Mouse (Mus musculus) heart, adult 2 months (tissue): ENCODE results near the gene Magix. TPM values are rescaled to one million over a fixed set of nuclear protein-coding genes. Genes with fewer than 3 reads are reported as not detected.
A peak's percentile ranks its signal among the peaks of the same experiment; 100 is the strongest.

Experiments
- DNase-seq, 2 experiments: peaks; one replicate each; pipeline ENCODE4 v3.0.0; 2021
- H3K27ac ChIP-seq: fragments of 200-600 bp; 2 replicates; pipeline ENCODE4 v1.8.1; 2022
- H3K27me3 ChIP-seq: fragments of 200-500 bp; 2 replicates; pipeline ENCODE4 v1.6.1; 2012; ENCODE audit warnings: mild to moderate bottlenecking, low read length, inconsistent platforms, mixed read lengths; ENCODE audit not compliant: control insufficient read depth, insufficient read depth
- H3K36me3 ChIP-seq: fragments of 200-500 bp; 2 replicates; pipeline ENCODE4 v1.6.1; 2012; ENCODE audit warnings: low read length, inconsistent platforms; ENCODE audit not compliant: control insufficient read depth, insufficient read depth
- H3K4me1 ChIP-seq: fragments of 200-500 bp; 2 replicates; pipeline ENCODE4 v1.6.1; 2011; ENCODE audit warnings: low read length; ENCODE audit not compliant: control insufficient read depth, insufficient read depth
- H3K4me3 ChIP-seq: fragments of 200-600 bp; 2 replicates; pipeline ENCODE4 v1.8.1; 2022
- H3K79me2 ChIP-seq: fragments of 200-500 bp; replicated peaks from 2 replicates; pipeline ENCODE4 v1.6.1; 2012; ENCODE audit warnings: mild to moderate bottlenecking, inconsistent platforms, low read length, moderate library complexity, mixed read lengths; ENCODE audit not compliant: control insufficient read depth, insufficient read depth
- H3K9ac ChIP-seq: fragments of 200-500 bp; 2 replicates; pipeline ENCODE4 v1.6.1; 2012; ENCODE audit warnings: low read depth, mild to moderate bottlenecking, control low read depth, inconsistent platforms, low read length, mixed read lengths
- CTCF ChIP-seq: fragments of 200-600 bp; IDR thresholded peaks from 2 replicates; pipeline ENCODE4 v1.8.1; 2022; ENCODE audit warnings: antibody characterized with exemption, mild to moderate bottlenecking, moderate library complexity
- EP300 ChIP-seq: fragments of 200-500 bp; IDR thresholded peaks from 2 replicates; pipeline ENCODE4 v1.6.1; 2011; ENCODE audit warnings: low read depth, low read length, control low read depth; ENCODE audit not compliant: insufficient read depth
- POLR2A ChIP-seq: fragments of 200-500 bp; IDR thresholded peaks from 2 replicates; pipeline ENCODE4 v1.6.1; 2011; ENCODE audit warnings: mild to moderate bottlenecking, low read depth, low read length, control low read depth; ENCODE audit not compliant: insufficient read depth
- WGBS: fragments of 180-500 bp; shearing (Covaris S2); methylation state at CpG from one replicate; pipeline ENCODE4 v1.1.7; 2018; 5-methylcytosine and 5-hydroxymethylcytosine counted together
- intact Hi-C: fragments of 180-260 bp; cut with DNase I; formaldehyde crosslinking; loops from one replicate; pipeline ENCODE4 v1.15.1; 2025
- polyA plus RNA-seq: library from polyadenylated mRNA; depleted of rRNA; stranded (reverse); fragments of >200 nt; gene quantifications from 2 replicates; pipeline ENCODE4 v1.2.3, GENCODE M21; 2012
- total RNA-seq, 2 experiments: library from RNA; stranded (reverse); gene quantifications; 2 replicates each; pipeline ENCODE4 v1.2.3; 2021

Gene Magix
- total and polyA plus RNA-seq, 3 experiments = 23.1 to 37.5 (median 32.5) TPM

DNA sequence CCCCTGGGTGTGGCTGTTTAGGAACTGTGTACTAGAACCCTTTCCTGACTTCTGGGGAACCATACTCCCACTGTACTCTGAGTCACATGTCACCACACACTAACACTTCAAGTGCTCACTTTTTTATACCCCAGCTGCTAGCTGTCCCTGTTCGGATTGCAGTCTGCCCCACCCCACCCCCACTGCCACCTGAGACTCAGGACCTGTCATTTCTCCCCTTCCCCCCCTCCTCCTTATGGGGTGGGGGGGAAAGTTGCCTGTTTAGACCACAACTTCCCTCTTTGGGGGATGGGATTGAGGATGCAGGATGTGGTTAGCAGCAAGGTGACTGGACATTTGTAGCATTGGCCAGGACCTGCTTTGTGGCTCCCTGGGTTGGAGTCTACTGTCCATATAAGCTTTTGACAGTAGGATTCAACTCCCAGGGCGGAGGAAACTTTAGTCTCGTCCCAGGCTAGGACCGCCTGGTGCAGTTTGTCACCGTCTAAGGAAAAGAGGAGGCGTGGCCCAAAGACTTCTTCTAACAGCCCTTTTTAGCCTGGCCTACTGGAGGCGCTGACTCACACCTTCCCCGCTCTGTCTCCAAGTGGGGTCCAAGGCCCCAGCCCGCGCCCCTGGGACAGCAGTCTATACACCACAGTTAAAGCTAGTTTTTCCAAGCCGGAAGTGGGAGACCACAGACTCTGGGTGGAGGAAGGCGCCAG lies 7.3 kb downstream of the Magix start:
- WGBS = 45% methylated on average over 12 of the region's 12 CpGs
- intact Hi-C loops = no loop called here
- peaks cover 3% of the 10 kb centered on the region; the same call in 1 of the 2 replicates for H3K4me1 ChIP-seq
- H3K27me3 ChIP-seq = no peaks in the 10 kb centered on the region
- H3K79me2 ChIP-seq = no peaks in the 10 kb centered on the region
- H3K4me3 ChIP-seq = no peak overlapping the region
- H3K36me3 ChIP-seq = no peaks in the 10 kb centered on the region; the same call in 1 of the 2 replicates
- TF ChIP-seq EP300 = no peak
- no peak for TF ChIP-seq POLR2A
- no peak for TF ChIP-seq CTCF
- no peak overlapping the region for H3K9ac ChIP-seq
- no peak overlapping the region; the same call in 1 of the 2 replicates for H3K27ac ChIP-seq
- peak in 1 of 2 experiments; percentile 20 for DNase-seq

GRCm38 (mm10) chrX:7672739-7673138 lies 8.3 kb downstream of the Magix start:
- intact Hi-C loops = no loop called here
- Histone ChIP-seq H3K27ac (no peak overlapping the region), H3K4me3 (no peak overlapping the region), H3K36me3 (no peaks in the 10 kb centered on the region; the same call in 1 of the 2 replicates), H3K79me2 (no peaks in the 10 kb centered on the region), H3K27me3 (no peaks in the 10 kb centered on the region), H3K4me1 (peaks cover 3% of the 10 kb centered on the region; the same call in 1 of the 2 replicates), H3K9ac (no peak overlapping the region)
- no peak for DNase-seq
- 45% methylated on average over 6 of the region's 6 CpGs for WGBS
- TF ChIP-seq EP300 (no peak), CTCF (no peak), POLR2A (no peak)

- H3K4me1 ChIP-seq = peaks cover 3% of the 10 kb centered on the region; the same call in 1 of the 2 replicates
- H3K27ac ChIP-seq = peak within 1 kb of the TSS; percentile 74
- peak; percentile 64 to 67 for DNase-seq
- peak; percentile 24; the same call in 1 of the 2 replicates for TF ChIP-seq POLR2A
- TF ChIP-seq EP300 = no peak
- no peaks in the 10 kb centered on the region for H3K27me3 ChIP-seq
- peak within 1 kb of the TSS; percentile 59 for H3K4me3 ChIP-seq
- intact Hi-C loops = no loop called here
- H3K9ac ChIP-seq = peak within 1 kb of the TSS; percentile 87
- WGBS = 17% methylated on average over 36 of the region's 36 CpGs
- peaks cover under 1% of the 10 kb centered on the region for H3K36me3 ChIP-seq
- H3K79me2 ChIP-seq = no peaks in the 10 kb centered on the region
These were observed 10.0 kb downstream of the Magix start, which contains the start of gene Plp2 for GRCm38 (mm10) chrX:7670921-7671623. Plp2 (minus strand) TSS chrX:7671390.

DNA sequence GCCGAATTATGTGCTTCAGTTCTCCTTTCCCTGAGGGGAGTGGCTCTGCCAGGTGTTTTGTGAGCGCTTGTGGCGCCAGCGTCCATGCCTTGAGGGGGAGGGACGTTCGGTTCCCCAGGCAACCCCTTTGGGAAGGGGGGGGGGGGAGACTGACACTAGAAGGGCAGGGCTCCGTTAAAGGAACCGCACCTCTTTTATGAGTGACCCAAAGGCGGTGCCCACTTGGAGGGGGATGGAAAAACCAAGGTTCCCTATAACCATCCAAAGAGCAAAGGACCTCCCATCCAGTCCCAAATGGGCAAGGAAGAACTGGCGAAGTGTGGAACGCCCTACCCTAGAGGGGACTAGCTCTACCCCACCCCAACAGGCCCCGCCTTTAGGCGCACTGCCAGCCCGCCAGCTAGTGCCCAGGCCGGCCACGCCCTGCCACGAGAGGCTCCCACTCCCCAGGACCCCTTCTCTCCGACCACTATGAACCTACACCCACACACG lies 10.6 kb downstream of the Magix start:
- intact Hi-C loops = no loop called here
- Histone ChIP-seq H3K4me3 (peak overlapping the region; percentile 59), H3K36me3 (peaks cover 4% of the 10 kb centered on the region), H3K27me3 (no peaks in the 10 kb centered on the region), H3K79me2 (no peaks in the 10 kb centered on the region), H3K9ac (peak overlapping the region; percentile 87), H3K27ac (peak overlapping the region; percentile 74), H3K4me1 (peaks cover 3% of the 10 kb centered on the region; the same call in 1 of the 2 replicates)
- 19% methylated on average over 19 of the region's 19 CpGs for WGBS
- TF ChIP-seq EP300 = no peak
- TF ChIP-seq CTCF = no peak
- TF ChIP-seq POLR2A = no peak
- peak; percentile 82 to 84 for DNase-seq

DNA sequence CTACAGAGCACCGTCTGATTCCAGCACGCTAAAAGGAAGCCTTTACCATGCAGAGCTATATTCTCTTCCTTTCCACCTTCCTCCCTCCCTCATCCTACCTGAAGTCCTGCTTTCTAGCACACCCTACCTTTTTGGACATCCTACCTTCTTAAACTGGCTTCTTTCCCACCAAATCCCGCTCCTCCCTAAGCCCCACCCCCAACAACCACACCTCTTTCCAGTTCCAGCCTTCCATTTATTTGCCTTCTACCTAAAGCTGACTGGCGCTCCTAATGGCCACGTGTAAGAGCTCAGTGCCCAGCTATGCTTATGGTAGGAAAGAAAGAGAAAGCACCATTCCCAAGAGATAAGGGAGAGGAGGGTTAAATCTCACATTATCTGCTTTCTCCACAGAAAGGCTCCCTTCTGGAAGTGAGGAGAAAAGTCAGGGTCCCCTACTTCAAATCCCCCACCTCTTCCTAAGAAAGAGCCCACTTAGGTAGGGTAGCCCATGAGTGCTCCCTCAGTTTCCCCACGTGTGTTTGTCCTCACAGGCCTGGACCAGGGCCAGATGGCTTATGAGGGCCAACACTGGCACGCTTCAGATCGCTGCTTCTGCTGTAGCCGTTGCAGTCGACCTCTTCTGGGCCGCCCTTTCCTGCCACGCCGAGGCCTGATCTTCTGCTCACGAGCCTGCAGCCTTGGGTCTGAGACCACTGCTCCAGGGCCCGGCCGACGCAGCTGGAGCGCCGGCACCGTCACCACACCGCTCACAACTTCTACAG lies 15.1 kb downstream of the Magix start:
- H3K79me2 ChIP-seq = no peaks in the 10 kb centered on the region
- H3K4me3 ChIP-seq = no peak overlapping the region
- peaks cover 15% of the 10 kb centered on the region for H3K36me3 ChIP-seq
- DNase-seq = no peak
- H3K9ac ChIP-seq = no peak overlapping the region; the same call in 1 of the 2 replicates
- H3K27ac ChIP-seq = no peak overlapping the region
- H3K27me3 ChIP-seq = no peaks in the 10 kb centered on the region
- peaks cover 8% of the 10 kb centered on the region for H3K4me1 ChIP-seq
- intact Hi-C loops = no loop called here
- TF ChIP-seq EP300 = no peak
- TF ChIP-seq POLR2A = no peak
- TF ChIP-seq CTCF = no peak
- WGBS = 70% methylated on average over 21 of the region's 21 CpGs
